Mouse (Mus musculus): ENCODE measurements around the gene Neb. TPM values are rescaled to one million over a fixed set of nuclear protein-coding genes. Genes with fewer than 3 reads are reported as not detected.

Gene Neb
- polyA plus RNA-seq, 1 experiment from 2014 or later = 0.06 TPM

- Histone ChIP-seq H3K27me3 (ENCODE audit: low read depth, poor library complexity, severe bottlenecking) (no peaks in the 10 kb centered on the region), H3K4me3 (no peak overlapping the region), H3K4me1 (no peaks in the 10 kb centered on the region), H3K36me3 (peaks cover 96% of the 10 kb centered on the region), H3K9me3 (replicated peaks) (peaks cover 27% of the 10 kb centered on the region), H3K27ac (replicated peaks) (no peak overlapping the region)
- no peak for DNase-seq (ENCODE audit: low spot score)
- 96% methylated on average over 1 of the region's 1 CpGs for WGBS
Measured at GRCm38 (mm10) chr2:52406480-52406879, 28.2 kb upstream of the Neb start.

- 95% methylated on average over 5 of the region's 5 CpGs for WGBS
- Histone ChIP-seq H3K36me3 (peaks cover 93% of the 10 kb centered on the region), H3K4me1 (no peaks in the 10 kb centered on the region), H3K4me3 (no peak overlapping the region), H3K27ac (replicated peaks) (no peak overlapping the region), H3K9me3 (replicated peaks) (peaks cover 15% of the 10 kb centered on the region), H3K27me3 (ENCODE audit: low read depth, poor library complexity, severe bottlenecking) (no peaks in the 10 kb centered on the region)
- no peak for DNase-seq (ENCODE audit: low spot score)
Measured at GRCm38 (mm10) chr2:52405238-52405637, 27.0 kb upstream of the Neb start.

GRCm38 (mm10) chr2:52394529-52394928 lies 16.3 kb upstream of the Neb start:
- H3K27me3 ChIP-seq (ENCODE audit: low read depth, poor library complexity, severe bottlenecking) = no peaks in the 10 kb centered on the region
- peaks cover 6% of the 10 kb centered on the region for H3K36me3 ChIP-seq
- WGBS = 88% methylated on average over 5 of the region's 5 CpGs
- no peak overlapping the region for H3K27ac ChIP-seq (replicated peaks)
- H3K4me3 ChIP-seq = no peak overlapping the region
- DNase-seq (ENCODE audit: low spot score) = no peak
- no peaks in the 10 kb centered on the region for H3K9me3 ChIP-seq (replicated peaks)
- no peaks in the 10 kb centered on the region for H3K4me1 ChIP-seq

DNA sequence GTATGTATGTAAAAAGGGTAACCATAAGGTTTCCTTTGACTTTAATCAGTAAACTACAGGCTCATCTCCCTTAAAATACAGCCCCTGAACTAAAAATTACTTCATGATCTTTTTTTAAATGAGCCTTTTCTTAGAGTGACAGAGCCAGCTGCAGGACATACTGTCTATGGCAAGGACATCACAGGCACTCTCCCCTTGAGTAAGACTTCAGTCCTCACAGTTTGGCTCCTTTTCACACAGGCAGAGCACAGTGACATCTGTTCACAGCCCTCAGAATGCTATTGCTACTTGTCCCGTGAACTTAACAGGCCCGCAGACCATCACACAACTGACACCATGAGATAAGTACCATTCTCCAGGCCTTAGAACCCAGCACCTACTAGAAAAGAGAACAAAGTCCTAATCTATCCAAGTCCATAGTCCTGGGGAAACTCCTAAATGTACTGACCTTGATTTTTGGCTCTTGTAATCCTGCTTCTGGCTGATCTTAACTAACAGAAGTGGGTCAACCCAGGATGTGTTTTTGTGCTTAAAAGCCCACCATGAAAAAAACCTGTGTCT lies 12.2 kb upstream of the Neb start:
- WGBS = 86% methylated on average over 2 of the region's 2 CpGs
- DNase-seq (ENCODE audit: low spot score) = no peak
- H3K36me3 ChIP-seq = no peaks in the 10 kb centered on the region
- no peak overlapping the region for H3K27ac ChIP-seq (replicated peaks)
- no peaks in the 10 kb centered on the region for H3K9me3 ChIP-seq (replicated peaks)
- H3K4me1 ChIP-seq = no peaks in the 10 kb centered on the region
- H3K27me3 ChIP-seq (ENCODE audit: low read depth, poor library complexity, severe bottlenecking) = no peaks in the 10 kb centered on the region
- no peak overlapping the region for H3K4me3 ChIP-seq

DNA sequence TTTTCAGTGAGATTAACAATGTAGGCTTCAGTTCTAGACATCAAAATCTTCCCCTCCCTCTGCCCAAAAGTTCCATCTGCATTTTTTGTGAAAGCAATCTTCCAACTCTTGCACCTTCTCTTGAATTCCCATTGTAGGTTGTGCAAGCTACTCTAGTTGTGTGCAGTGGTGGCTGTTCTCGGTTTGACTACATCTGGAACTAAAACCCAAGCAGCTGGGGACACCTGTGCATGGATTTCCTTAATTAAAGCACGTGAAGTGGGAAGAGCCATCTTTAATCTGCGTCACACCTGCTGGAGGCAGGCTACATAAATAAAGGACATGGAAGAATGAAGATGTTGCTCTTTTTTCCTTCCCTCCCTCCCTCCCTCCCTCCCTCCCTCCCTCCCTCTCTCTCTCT lies 11.7 kb upstream of the Neb start:
- WGBS = 80% methylated on average over 3 of the region's 3 CpGs
- H3K9me3 ChIP-seq (replicated peaks) = no peaks in the 10 kb centered on the region

GRCm38 (mm10) chr2:52386451-52386850 lies 8.2 kb upstream of the Neb start:
- 92% methylated on average over 6 of the region's 6 CpGs for WGBS
- Histone ChIP-seq H3K9me3 (replicated peaks) (no peaks in the 10 kb centered on the region), H3K4me3 (no peak overlapping the region), H3K27me3 (ENCODE audit: low read depth, poor library complexity, severe bottlenecking) (no peaks in the 10 kb centered on the region), H3K27ac (replicated peaks) (no peak overlapping the region), H3K36me3 (no peaks in the 10 kb centered on the region), H3K4me1 (no peaks in the 10 kb centered on the region)
- no peak for DNase-seq (ENCODE audit: low spot score)

More for the DNA sequence above, 11.7 kb upstream of the Neb start:
- Histone ChIP-seq H3K36me3 (no peaks in the 10 kb centered on the region), H3K4me1 (no peaks in the 10 kb centered on the region), H3K4me3 (no peak overlapping the region), H3K27me3 (ENCODE audit: low read depth, poor library complexity, severe bottlenecking) (no peaks in the 10 kb centered on the region), H3K27ac (replicated peaks) (no peak overlapping the region)
- DNase-seq (ENCODE audit: low spot score) = no peak

- H3K4me1 ChIP-seq = no peaks in the 10 kb centered on the region
- no peak overlapping the region for H3K27ac ChIP-seq (replicated peaks)
- no peak overlapping the region for H3K4me3 ChIP-seq
- H3K9me3 ChIP-seq (replicated peaks) = no peaks in the 10 kb centered on the region
- no peaks in the 10 kb centered on the region for H3K27me3 ChIP-seq (ENCODE audit: low read depth, poor library complexity, severe bottlenecking)
- H3K36me3 ChIP-seq = no peaks in the 10 kb centered on the region
- WGBS = 80% methylated on average over 7 of the region's 7 CpGs
- DNase-seq (ENCODE audit: low spot score) = no peak
Measured at GRCm38 (mm10) chr2:52386037-52386436, 7.8 kb upstream of the Neb start.

DNA sequence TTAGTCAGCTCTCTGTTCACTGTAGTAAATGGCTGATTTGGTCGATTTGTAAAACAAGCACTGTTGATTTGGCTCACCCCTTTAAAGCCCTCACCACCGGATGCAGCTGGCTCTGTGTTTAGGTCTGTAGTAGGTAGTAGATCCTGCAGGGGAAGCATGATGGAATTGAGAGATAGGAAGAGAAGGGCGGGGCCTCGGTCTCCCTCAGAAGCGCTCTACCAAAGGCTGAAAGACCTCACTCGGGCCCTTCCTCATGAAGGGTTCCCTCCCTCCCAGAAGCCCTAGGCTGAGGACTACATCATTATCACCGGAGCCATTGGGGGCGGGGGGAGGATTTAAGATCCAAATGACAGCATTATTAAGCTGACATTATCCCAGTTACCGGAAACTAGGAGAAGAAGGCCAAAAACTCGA lies 581 bp upstream of the Neb start:
- Histone ChIP-seq H3K27ac (replicated peaks) (no peak overlapping the region), H3K9me3 (replicated peaks) (no peaks in the 10 kb centered on the region), H3K36me3 (no peaks in the 10 kb centered on the region), H3K4me3 (no peak overlapping the region), H3K4me1 (no peaks in the 10 kb centered on the region), H3K27me3 (ENCODE audit: low read depth, poor library complexity, severe bottlenecking) (no peaks in the 10 kb centered on the region)
- no peak for DNase-seq (ENCODE audit: low spot score)
- WGBS = 82% methylated on average over 10 of the region's 10 CpGs

DNA sequence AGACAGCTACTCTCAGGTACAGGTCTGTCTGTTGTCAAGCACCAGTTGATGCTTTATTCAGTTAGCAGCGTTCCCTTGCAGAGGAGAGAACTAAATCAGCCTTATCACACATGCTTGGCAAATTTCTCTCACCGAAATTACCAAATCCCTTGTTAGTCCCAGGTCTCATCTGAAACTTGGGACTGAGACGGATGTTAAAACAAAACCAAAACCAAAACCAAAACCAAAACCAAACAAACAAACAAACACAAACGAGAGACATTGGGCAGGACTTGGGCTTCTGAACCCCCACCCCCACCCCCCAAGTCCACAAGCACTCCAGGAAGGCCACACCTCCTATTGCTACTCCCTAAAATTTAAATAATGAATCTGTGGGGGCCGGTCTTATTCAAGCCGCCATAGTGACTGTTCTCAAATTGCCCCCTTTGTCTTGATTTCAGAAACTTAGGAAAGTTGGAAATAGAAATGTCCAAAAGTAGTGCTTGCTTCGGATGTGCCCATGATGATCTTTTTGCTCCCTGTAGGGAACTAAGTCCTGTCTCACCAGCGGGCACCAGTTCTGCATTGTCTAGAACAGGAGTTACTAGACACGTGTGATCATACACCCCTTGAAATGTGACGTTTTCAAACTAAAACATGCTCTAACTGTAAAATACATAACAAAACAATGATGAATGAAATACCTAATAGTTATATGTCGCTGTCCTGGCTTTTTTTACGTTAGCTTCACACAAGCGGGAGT lies 397 bp downstream of the Neb start:
- Histone ChIP-seq H3K36me3 (no peaks in the 10 kb centered on the region), H3K4me1 (no peaks in the 10 kb centered on the region), H3K27ac (replicated peaks) (no peak overlapping the region), H3K4me3 (no peak overlapping the region), H3K9me3 (replicated peaks) (no peaks in the 10 kb centered on the region), H3K27me3 (ENCODE audit: low read depth, poor library complexity, severe bottlenecking) (no peaks in the 10 kb centered on the region)
- WGBS = 52% methylated on average over 13 of the region's 13 CpGs
- DNase-seq (ENCODE audit: low spot score) = no peak

DNA sequence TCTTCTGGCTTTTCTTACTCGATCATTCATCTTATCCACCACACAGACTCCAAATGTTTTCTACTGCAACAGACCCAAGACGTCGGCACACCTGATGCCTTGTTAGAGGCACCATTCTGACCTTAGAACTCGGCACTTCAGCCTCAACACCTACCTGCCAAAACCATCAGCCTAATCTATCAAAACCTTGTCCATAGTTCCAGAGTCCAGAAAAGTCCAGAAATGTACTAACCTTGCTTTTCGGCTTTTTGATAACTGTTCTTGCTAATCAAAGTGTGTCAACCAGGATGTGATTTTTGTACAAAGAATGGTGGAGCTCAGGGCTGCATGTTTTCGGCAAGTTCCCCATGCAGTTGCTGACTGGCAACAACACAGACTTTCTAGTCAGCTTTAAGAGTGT lies 3.6 kb downstream of the Neb start:
- no peaks in the 10 kb centered on the region for H3K36me3 ChIP-seq
- WGBS = 93% methylated on average over 6 of the region's 6 CpGs
- no peak overlapping the region for H3K27ac ChIP-seq (replicated peaks)
- no peak overlapping the region for H3K4me3 ChIP-seq
- DNase-seq (ENCODE audit: low spot score) = no peak
- no peaks in the 10 kb centered on the region for H3K9me3 ChIP-seq (replicated peaks)
- H3K4me1 ChIP-seq = no peaks in the 10 kb centered on the region
- H3K27me3 ChIP-seq (ENCODE audit: low read depth, poor library complexity, severe bottlenecking) = no peaks in the 10 kb centered on the region

GRCm38 (mm10) chr2:52372480-52372879 lies 5.8 kb downstream of the Neb start:
- H3K36me3 ChIP-seq = no peaks in the 10 kb centered on the region
- no peaks in the 10 kb centered on the region for H3K9me3 ChIP-seq (replicated peaks)
- H3K4me3 ChIP-seq = no peak overlapping the region
- WGBS = 86% methylated on average over 6 of the region's 6 CpGs
- no peak overlapping the region for H3K27ac ChIP-seq (replicated peaks)
- no peaks in the 10 kb centered on the region for H3K27me3 ChIP-seq (ENCODE audit: low read depth, poor library complexity, severe bottlenecking)
- H3K4me1 ChIP-seq = no peaks in the 10 kb centered on the region
- no peak for DNase-seq (ENCODE audit: low spot score)

DNA sequence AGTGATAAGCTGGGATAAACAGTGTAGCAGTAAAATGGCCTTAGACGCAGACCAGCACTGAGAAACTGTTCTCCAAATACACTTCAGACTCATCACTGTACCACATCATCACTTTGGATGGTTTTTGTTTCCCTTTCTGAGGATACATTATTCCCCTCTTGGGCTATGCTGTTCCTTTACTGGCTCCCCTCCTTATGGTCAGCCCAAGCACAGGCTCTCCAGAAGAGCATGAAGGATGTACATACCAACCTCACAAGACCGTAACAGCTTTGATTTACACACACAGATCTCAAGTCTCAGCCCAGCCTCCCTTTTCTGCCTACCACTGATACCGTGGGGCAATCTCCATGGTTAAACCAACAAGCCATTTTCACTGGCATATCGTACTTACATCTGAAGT lies 6.2 kb downstream of the Neb start:
- DNase-seq (ENCODE audit: low spot score) = no peak
- H3K36me3 ChIP-seq = no peaks in the 10 kb centered on the region
- H3K9me3 ChIP-seq (replicated peaks) = no peaks in the 10 kb centered on the region
- no peak overlapping the region for H3K4me3 ChIP-seq
- 86% methylated on average over 4 of the region's 4 CpGs for WGBS
- H3K27me3 ChIP-seq (ENCODE audit: low read depth, poor library complexity, severe bottlenecking) = no peaks in the 10 kb centered on the region
- H3K27ac ChIP-seq (replicated peaks) = no peak overlapping the region
- no peaks in the 10 kb centered on the region for H3K4me1 ChIP-seq

GRCm38 (mm10) chr2:52371066-52371465 lies 7.2 kb downstream of the Neb start:
- H3K27me3 ChIP-seq (ENCODE audit: low read depth, poor library complexity, severe bottlenecking) = no peaks in the 10 kb centered on the region
- H3K4me1 ChIP-seq = peaks cover 3% of the 10 kb centered on the region; the same call in 1 of the 2 replicates
- DNase-seq (ENCODE audit: low spot score) = no peak
- no peaks in the 10 kb centered on the region for H3K9me3 ChIP-seq (replicated peaks)
- no peak overlapping the region for H3K4me3 ChIP-seq
- no peak overlapping the region for H3K27ac ChIP-seq (replicated peaks)
- WGBS = 77% methylated on average over 2 of the region's 2 CpGs
- H3K36me3 ChIP-seq = no peaks in the 10 kb centered on the region

Data from midbrain, embryonic 10.5 days (tissue).